Mouse (Mus musculus): ENCODE measurements at regions not wholly inside any gene's neighbourhood (a gene's known extent, or its start where the extent isn't known, plus 50 kb on each side); places are given as distances from the start of the nearest gene placed in this dataset.

DNA sequence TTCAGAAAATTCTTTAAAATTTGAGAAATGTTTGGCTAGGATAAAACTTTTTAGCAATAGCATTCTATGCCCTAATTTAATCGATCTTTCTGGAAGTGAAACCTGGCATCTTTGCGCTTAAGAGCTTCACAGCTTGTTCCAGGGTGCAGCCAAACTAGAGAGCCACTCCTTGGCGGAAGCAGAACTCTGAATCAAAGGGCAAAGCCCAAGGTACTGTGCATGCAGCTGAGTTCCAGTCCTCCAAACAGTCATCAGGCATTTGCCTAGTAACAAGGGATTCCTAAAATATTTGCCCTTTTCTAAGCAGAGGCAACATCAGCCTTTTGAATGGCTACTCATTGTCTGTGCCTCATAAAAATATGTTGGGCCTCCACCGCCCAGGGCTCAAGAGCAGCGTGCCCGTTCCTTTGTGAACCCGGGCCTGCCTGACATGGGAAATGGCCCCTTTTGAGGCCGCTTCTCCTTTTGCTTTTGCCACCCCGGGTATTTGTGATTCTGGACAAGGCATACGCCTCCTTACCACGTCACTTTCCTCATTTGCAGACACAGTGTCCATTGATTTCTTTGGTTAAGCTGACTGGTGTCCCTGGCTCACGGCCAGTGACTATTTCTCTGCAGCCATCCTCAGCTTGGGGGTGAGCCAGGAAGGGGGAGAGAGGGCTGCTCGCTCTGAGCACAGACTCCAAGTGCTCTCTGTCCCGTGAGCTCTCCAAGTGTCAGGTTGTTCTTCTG is 402.2 kb upstream of the Smim15 start:
- no peak for DNase-seq (ENCODE audit: low spot score in 2 of 2)

DNA sequence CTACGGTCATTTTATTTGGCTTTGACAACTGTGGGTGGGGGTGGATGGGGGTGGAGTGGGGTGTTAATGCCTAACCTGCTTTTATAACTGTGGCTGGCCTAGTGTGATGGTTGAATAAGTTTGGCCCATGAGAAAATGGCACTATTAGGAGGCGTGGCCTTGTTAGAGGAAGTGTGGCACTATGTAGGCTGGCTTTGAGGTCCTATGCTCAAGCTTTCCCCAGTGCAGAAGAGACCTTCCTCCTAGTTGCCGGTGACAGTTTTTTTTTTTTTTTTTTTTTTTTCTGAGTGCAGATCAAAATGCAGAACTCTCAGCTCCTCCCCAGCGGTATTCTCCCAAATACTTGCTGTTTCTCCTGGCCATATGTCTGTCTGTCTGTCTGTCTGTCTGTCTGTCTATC is 404.6 kb upstream of the Smim15 start:
- DNase-seq (ENCODE audit: low spot score in 2 of 2), result no peak

DNA sequence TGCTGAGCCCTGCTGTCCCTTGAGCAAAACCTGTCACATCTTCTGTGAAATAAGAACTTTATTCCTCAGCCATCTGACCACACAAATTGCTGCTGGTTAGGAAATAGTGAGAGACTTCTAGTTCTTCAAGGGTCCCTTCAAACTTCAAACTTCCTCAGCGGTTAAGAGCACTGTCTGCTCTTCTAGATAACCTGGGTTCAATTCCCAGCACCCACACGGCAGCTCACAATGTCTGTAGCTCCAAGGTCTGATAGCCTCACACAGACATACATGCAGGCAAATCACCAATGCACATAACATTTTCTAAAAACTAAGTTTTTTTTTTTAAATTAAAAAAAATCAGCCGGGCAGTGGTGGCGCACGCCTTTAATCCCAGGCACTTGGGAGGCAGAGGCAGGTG is 407.0 kb upstream of the Smim15 start:
- no peak for DNase-seq (ENCODE audit: low spot score in 2 of 2)

DNA sequence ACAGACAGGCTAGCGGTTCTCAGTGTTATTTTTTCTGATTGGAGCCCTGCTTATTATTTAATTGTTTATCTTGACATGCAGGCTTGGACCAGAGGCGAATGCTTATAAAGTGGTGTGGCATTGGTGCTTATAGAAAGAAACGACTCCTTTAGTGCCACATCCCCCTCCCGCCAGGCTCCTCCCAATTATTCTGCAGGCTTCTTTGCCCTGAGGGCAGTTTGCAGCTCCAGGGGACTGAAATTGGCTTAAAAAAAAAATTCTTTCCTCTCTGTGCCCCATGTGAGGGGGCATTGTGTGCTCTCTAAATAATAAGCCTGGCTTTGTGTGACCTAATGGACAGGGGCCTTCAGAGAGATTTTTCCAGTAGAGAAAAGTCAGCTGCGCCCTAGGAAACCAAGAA is 409.1 kb upstream of the Smim15 start:
- DNase-seq (ENCODE audit: low spot score in 2 of 2), result no peak

DNA sequence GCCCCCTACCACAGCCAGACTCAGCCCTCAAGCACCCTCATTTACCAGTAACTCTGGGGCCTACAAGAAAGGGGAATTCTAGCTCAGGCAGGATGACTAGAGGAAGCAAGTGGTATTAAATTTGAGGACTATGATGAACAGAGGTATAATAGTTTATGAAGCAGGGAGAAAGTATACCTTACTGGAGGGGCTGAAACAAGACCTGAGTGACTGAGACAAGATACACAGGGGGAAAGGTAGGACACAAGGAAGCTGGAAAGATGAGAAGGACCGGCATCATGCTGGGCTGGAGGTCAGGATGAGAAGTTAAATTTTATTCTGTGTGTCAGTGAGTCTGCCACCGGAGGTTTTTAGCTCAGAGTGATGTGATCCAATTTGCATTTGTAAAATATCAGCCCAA is 417.2 kb upstream of the Smim15 start:
- DNase-seq (ENCODE audit: low spot score in 2 of 2), result no peak

DNA sequence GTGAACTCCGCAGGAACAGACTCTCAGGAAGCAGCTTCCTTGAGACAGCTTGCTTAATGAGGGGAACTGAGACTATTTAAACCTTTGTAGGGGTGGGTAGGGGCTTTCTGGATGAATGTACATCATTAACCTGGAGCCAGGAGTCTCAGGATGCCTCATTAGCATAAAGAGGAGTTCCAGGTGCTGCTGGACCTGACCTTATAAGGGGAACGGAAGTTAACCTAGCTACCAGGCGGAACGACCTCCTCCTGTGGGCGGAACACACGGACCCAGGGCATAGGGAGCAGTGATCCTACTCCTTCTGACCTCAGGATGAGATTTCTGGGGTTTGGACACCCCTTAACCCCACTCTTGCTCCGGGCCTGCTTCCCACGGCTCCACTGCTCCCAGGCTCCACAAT is 417.6 kb upstream of the Smim15 start:
- DNase-seq (ENCODE audit: low spot score in 2 of 2), result no peak

GRCm38 (mm10) chr13:107621337-107621736 is 422.9 kb upstream of the Smim15 start:
- DNase-seq (ENCODE audit: low spot score in 2 of 2), result no peak

DNA sequence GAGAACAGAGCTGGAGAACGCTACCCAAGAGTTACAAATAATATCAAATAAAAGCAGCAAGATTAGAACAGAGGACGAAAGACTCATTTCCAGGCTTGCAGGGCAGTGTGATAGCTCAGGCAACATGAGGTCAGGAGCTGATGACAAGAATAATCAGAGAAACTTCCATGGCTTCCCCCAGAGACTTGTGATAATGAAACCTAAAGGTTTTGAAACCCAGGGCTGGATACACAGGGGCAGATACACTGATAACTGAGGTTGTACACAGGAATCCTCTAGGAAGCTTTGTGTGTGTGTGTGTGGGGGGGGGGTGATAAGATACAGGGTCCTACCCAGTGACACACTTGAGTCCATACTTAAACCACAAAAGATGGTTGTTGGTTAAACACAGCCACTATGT is 423.4 kb upstream of the Smim15 start:
- DNase-seq (ENCODE audit: low spot score in 2 of 2), result no peak

DNA sequence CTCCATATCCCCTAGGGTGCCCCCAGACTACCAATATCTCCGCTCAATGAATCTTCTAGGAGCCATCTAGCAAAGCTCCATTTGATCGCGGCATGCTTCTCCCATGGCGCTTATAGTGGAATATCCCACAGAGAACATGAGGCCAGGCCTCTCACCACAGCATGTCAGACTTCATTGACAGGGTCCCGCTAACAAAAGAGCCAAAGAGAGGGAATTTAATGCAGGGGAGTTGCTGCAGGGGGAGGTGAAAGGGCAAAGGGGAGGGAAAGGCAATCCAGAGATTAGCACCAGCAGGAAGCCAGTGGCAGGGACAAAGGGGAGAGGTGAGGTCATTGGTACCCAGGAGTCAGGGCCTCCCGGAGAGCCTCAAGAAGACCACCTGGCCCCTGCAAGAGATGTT is 424.0 kb upstream of the Smim15 start:
- DNase-seq (ENCODE audit: low spot score in 2 of 2), result no peak

DNA sequence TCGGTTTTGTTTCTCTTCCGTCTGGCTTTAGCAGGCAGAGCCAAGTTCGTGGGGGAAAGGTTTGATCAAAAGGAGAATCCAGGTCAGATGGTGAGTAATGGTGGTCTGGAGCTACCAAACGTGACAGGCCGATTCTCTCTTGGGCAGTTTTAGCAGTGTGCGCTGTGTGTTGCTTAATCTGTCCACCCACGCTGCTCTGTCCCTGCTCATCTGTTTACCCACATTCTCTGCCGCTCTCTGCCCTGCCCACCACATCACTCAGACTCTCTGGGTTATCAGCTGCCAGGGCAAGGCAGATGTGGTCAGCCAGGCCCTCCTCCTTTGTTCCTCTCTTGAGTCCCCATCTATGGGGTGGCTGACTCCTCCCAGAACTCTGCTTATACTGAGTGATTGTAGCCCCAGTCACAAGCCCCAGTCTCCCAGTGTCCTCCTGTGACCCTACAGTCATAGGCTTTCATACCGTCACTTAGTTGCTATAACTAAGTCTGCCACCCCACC is 424.8 kb upstream of the Smim15 start:
- peak; percentile 26 to 38 for DNase-seq (ENCODE audit: low spot score in 2 of 2)

DNA sequence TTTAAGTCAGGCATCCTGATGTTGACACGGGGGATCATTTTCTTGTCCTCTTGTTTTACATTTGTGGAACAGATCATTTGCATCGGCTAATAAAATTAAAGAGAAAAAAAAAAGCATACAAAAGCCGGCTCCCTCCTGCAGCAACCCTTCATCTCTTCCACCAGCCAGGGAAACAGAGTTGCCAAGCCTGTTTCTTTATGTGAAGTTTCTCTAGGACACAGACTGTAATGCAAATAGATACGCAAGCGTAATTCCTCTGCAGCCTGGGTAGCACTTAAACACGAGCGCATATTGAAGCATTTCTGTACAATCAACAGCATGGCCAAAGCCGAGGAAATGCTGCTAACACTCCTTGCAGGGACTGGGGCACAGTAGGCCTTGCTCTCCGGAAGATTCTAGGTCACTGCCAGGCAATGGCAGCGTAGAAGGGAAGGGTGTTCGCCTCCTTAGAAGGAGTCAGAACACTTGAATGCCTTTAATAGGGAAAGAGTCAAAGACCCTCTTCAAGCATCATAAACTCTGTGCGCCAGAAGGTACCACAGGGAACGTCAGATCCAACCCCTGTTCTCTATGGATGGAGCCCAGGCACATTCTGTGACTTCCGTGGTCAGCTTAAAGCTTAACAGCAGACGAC is 425.3 kb upstream of the Smim15 start:
- no peak for DNase-seq (ENCODE audit: low spot score in 2 of 2)

DNA sequence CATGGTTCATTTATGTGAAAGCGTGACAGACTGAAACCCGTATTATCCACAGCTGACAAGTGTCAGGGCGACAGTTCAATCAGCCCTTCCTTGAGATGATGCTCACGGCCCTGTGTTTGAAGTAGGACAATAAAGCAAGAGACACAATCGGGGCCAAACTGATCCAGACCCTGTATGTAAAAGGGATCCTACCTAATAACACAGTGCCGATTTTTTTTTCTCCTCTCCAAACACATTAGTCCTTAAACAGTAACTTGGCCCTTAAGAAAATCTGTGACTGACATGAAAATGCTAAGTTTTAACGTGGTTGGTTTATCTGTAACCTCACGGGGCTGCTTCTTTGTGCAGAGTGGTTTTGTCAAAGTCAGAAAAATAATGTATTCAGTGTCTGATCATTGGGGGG is 425.9 kb upstream of the Smim15 start:
- no peak for DNase-seq (ENCODE audit: low spot score in 2 of 2)

DNA sequence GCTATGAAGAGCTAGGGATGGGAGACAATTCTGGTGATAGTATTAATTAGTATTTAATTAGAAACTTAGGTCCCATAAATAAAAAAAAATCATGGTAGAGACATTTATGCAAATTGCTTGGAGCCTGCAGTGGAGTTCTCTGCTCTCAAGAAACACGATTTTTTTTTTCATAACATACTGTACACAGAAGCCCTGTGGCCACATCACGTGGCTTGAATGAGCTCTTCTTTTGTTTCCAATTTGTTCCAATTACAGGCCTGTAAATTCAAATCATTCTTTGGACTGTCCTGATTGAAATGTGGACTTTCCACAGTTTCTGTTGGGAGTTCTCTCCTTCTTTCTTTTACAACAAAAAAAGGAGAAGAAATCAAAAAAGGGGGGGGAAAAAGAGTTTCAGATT is 426.7 kb upstream of the Smim15 start:
- no peak for DNase-seq (ENCODE audit: low spot score in 2 of 2)

GRCm38 (mm10) chr13:107616775-107617174 is 427.5 kb upstream of the Smim15 start:
- DNase-seq (ENCODE audit: low spot score in 2 of 2), result no peak

DNA sequence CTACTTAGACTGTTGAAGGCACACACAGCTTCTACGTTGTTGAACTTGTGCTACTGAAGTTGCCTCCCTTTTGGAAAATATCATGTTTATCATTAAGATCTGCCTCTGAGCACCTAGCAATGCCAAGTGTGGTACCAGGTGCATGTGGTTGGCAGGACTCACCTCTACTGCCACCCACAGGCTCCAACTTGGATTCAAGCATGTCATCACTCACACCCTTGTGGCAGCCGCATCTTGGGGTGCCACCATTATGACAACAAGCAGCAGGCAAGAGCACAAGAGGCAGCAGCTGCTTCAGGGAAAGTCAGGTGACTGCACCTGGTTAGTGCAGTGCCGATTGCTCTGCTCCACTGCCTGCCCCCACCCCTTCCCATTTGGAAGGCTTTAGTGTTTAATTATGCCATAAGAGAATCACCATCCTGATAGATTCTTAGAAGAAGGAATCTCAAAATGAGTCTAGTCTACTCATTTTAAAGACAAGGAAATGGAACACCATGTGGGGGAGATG is 435.2 kb upstream of the Smim15 start:
- no peak for DNase-seq (ENCODE audit: low spot score in 2 of 2)

GRCm38 (mm10) chr13:107607294-107607693 is 437.0 kb upstream of the Smim15 start:
- DNase-seq (ENCODE audit: low spot score in 2 of 2), result no peak

GRCm38 (mm10) chr13:107602149-107602548 is 442.1 kb upstream of the Smim15 start:
- DNase-seq (ENCODE audit: low spot score in 2 of 2), result no peak

- DNase-seq (ENCODE audit: low spot score in 2 of 2), result no peak
These were observed 443.2 kb upstream of the Smim15 start for GRCm38 (mm10) chr13:107601132-107601439.

DNA sequence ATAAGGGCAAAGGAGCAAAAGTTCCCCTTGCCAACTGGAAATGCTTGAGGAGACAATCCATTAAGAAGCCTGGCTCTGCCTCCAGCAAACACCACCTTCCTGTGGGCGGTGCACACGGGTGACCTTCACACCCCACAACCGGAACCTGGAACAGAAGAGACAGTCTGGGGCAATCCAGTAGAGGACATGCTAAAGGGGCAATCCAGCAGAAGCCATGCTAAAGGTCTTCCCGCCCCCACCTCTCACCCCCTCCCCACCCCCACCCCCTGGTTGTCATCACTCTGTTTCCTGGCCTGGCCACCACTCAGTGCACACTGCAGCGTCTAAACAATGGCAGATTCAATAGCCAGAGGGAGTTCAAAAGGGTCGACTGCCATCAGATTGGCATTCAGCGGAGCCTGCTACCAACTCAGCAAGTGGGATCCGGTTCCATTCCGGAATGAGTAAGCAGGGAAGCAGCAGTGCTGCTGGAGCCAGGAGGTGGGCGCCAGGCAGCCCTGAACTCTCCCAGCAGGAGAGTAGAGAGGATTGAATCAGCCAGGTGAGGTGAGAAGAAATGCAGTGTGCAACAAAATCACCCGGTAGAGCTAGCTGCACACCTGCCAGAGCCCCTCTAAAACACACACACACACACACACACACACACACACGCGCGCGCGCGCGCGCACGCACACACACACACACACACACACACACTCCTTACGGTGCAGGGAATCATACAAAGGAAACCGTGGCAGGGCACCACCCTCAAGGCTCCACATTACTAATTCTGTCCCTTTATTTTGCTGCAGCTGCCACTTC is 443.7 kb upstream of the Smim15 start:
- DNase-seq (ENCODE audit: low spot score in 2 of 2), result no peak

DNA sequence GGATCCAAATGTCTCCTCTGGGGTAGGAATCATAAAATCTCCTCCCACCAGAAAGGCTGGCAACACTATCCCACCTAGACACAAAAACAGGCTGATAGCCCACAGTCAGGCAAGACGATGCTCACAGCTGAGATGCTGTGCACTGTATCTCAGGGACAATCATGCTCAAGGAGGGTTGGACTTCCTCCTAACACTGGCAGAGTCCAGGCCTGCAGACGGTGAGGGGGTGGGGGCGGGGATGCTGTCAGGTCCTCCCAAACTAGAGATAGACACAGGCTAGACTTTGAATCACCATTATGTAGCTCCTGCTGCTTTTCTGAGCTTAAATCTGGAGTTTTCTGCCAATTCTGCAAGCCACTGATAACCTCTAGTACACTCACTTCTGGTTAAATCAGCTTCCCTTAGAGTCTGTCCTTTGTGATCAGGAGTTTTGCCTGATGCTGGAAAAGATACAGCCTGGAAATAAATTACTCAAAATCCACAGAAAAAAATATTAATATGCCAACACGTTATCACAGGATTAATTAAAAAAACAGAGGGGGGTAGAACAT is 445.1 kb upstream of the Smim15 start:
- DNase-seq (ENCODE audit: low spot score in 2 of 2), result no peak

DNA sequence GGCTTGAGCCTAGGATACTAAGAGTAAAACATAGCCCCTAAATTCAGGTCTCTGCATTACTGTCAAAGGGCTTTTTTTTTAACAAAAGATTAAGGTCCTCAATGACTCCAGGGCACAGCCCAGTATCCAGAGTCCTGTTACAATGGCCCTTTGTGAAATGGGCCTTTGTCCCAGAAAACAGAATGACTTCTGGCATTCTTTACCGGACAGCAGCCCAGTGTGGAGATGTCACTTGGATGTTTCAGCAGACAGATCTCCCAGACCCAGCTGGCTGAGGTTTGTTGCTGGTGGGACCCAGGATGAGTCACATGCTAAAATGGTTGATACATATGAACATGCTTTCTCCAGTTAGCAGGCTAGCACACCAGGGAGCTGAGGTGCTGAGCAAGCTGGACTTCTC is 445.9 kb upstream of the Smim15 start:
- no peak for DNase-seq (ENCODE audit: low spot score in 2 of 2)

GRCm38 (mm10) chr13:107597217-107597616 is 447.0 kb upstream of the Smim15 start:
- DNase-seq (ENCODE audit: low spot score in 2 of 2), result no peak
